Mouse (Mus musculus) hindbrain, embryonic 15.5 days (tissue): ENCODE measurements at regions not wholly inside any gene's neighbourhood (a gene's known extent, or its start where the extent isn't known, plus 50 kb on each side); places are given as distances from the start of the nearest gene placed in this dataset.

Source experiments
- ATAC-seq: fragments of 200-750 bp; cut with Nextera tagmentation; 2 replicates; pipeline ENCODE4 v1.8.0; 2017; ENCODE audit warnings: low read depth, moderate number of reproducible peaks, moderate TSS enrichment; ENCODE audit not compliant: low FRiP score
- H3K27ac ChIP-seq: fragments of 300-500 bp; sonication (generic); replicated peaks from 2 replicates; pipeline ENCODE4 v1.5.1; 2015; ENCODE audit warnings: mild to moderate bottlenecking, inconsistent platforms
- H3K27me3 ChIP-seq: fragments of 300-500 bp; sonication (generic); 2 replicates; pipeline ENCODE4 v1.6.1; 2015; ENCODE audit warnings: control low read depth, inconsistent platforms
- H3K36me3 ChIP-seq: fragments of 300-500 bp; sonication (generic); 2 replicates; pipeline ENCODE4 v1.6.1; 2015; ENCODE audit warnings: control low read depth, inconsistent platforms
- H3K4me1 ChIP-seq: fragments of 300-500 bp; sonication (generic); replicated peaks from 2 replicates; pipeline ENCODE4 v1.6.1; 2015; ENCODE audit warnings: control low read depth, inconsistent platforms
- H3K4me2 ChIP-seq: fragments of 300-500 bp; sonication (generic); 2 replicates; pipeline ENCODE4 v1.6.1; 2015; ENCODE audit warnings: moderate library complexity, mild to moderate bottlenecking, inconsistent platforms
- H3K4me3 ChIP-seq: fragments of 300-500 bp; sonication (generic); 2 replicates; pipeline ENCODE4 v1.5.1; 2015; ENCODE audit warnings: mild to moderate bottlenecking, inconsistent platforms
- H3K9ac ChIP-seq: fragments of 300-500 bp; sonication (generic); 2 replicates; pipeline ENCODE4 v1.6.1; 2015; ENCODE audit warnings: inconsistent platforms
- H3K9me3 ChIP-seq: fragments of 300-500 bp; sonication (generic); 2 replicates; pipeline ENCODE4 v1.6.1; 2016; ENCODE audit warnings: control low read depth, inconsistent platforms
- whole genome bisulfite sequencing: fragments of 180-500 bp; shearing (Covaris S2); methylation state at CpG from one replicate; pipeline ENCODE4 v1.1.7; 2015; 5-methylcytosine and 5-hydroxymethylcytosine counted together

DNA sequence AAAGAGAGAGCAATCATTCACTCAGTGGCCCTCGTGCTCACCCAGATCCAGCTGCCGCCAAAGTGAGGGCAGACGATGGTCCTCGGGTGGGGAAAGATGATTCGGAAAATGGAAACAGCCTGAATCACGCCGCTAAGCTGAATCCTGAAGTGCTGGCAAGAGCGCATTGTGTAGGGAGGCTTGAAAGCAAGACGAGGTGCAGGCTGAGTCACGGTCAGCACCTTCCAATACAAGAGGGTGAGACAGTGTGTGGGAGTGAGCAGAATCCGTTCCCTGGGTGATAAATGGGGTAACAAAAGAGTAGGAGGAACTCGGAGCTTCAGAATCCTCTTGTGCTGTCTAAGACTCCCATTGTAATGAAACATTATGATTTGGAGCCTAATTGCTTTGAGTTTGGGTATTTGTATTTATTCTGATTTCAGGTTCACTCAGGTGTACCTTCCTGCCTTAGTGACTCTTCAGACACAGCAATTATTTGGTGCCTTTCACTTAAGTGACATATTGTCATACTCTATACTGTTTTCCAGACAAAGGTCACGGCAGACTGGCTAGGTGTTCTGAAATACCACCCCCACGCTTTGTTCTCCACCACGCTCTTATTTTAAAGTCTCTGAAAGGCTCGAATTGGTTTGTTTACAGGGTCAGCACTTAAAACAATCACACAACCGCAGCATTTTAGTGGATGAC lies 70.0 kb downstream of the Mbip start:
- Histone ChIP-seq H3K4me2 (peak overlapping the region; percentile 31), H3K4me1 (no peaks in the 10 kb centered on the region), H3K27ac (no peak overlapping the region), H3K27me3 (no peaks in the 10 kb centered on the region), H3K9ac (no peak overlapping the region), H3K9me3 (no peaks in the 10 kb centered on the region), H3K4me3 (no peak overlapping the region), H3K36me3 (no peaks in the 10 kb centered on the region)
- ATAC-seq: peak; percentile 75
- WGBS: 24% methylated on average over 17 of the region's 17 CpGs

DNA sequence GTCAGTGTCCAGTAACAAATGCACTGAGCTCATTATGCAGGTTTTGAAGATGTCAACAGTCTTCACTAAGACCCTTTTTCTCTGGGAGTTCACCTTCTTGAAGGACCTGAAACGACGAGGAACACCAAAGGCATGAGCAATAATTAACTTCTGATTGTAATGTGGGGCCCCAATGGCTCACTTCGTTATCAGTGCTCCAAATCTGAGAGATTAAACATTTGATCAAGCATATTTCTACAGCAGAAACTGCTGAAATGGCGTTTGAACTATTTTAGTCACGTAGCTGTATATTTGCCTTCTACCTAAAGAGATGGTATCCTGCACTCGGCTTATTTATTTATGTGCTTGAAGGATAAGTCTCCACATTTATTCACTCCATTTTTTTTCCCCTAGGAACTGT lies 80.6 kb downstream of the Mbip start:
- Histone ChIP-seq H3K4me2 (no peak overlapping the region), H3K36me3 (no peaks in the 10 kb centered on the region), H3K27me3 (no peaks in the 10 kb centered on the region), H3K9me3 (no peaks in the 10 kb centered on the region), H3K9ac (no peak overlapping the region), H3K27ac (no peak overlapping the region), H3K4me1 (no peaks in the 10 kb centered on the region), H3K4me3 (no peak overlapping the region)
- WGBS: 78% methylated on average over 6 of the region's 6 CpGs
- no peak for ATAC-seq

DNA sequence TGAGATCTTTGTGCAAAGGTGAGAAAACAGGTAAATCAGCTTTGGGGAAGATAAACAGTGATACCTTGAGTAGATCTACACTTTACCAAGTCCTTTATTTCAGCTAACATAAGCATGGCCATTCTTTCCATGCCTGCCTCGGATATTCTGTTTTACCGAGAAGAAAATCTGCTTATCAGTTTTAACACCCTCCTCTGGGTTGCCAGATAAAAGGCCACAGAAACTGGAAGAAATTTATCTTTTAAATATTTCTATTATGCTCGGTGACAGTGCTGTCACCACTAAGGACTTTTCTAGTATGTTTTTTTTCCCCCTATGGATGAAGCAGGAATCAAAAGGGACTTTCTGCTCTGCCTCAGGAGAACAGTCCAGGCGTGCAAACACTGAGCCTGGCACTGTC lies 84.2 kb downstream of the Mbip start:
- ATAC-seq: no peak
- H3K36me3 ChIP-seq: no peaks in the 10 kb centered on the region
- no peaks in the 10 kb centered on the region for H3K9me3 ChIP-seq
- H3K4me2 ChIP-seq: no peak overlapping the region
- H3K27me3 ChIP-seq: no peaks in the 10 kb centered on the region
- no peak overlapping the region for H3K27ac ChIP-seq
- H3K9ac ChIP-seq: no peak overlapping the region
- H3K4me3 ChIP-seq: no peak overlapping the region
- peaks cover 10% of the 10 kb centered on the region for H3K4me1 ChIP-seq
- WGBS: 81% methylated on average over 4 of the region's 4 CpGs

GRCm38 (mm10) chr12:56258401-56259050 lies 87.2 kb downstream of the Mbip start:
- H3K4me3 ChIP-seq: no peak overlapping the region
- peak overlapping the region; percentile 71 for H3K27ac ChIP-seq
- peak; percentile 62 for ATAC-seq
- WGBS: 38% methylated on average over 14 of the region's 14 CpGs
- H3K9ac ChIP-seq: 0 out of 2 replicates have a peak overlapping the region, but pooled peaks have one; percentile 2
- no peaks in the 10 kb centered on the region for H3K27me3 ChIP-seq
- H3K36me3 ChIP-seq: no peaks in the 10 kb centered on the region
- peak overlapping the region; percentile 28 for H3K4me2 ChIP-seq
- no peaks in the 10 kb centered on the region for H3K9me3 ChIP-seq
- H3K4me1 ChIP-seq: peaks cover 10% of the 10 kb centered on the region

GRCm38 (mm10) chr12:56256243-56256881 lies 89.3 kb downstream of the Mbip start:
- Histone ChIP-seq H3K4me3 (no peak overlapping the region), H3K36me3 (no peaks in the 10 kb centered on the region), H3K27ac (no peak overlapping the region), H3K9me3 (no peaks in the 10 kb centered on the region), H3K27me3 (no peaks in the 10 kb centered on the region), H3K4me2 (no peak overlapping the region), H3K9ac (no peak overlapping the region), H3K4me1 (peaks cover 10% of the 10 kb centered on the region)
- 87% methylated on average over 11 of the region's 11 CpGs for WGBS
- no peak for ATAC-seq

DNA sequence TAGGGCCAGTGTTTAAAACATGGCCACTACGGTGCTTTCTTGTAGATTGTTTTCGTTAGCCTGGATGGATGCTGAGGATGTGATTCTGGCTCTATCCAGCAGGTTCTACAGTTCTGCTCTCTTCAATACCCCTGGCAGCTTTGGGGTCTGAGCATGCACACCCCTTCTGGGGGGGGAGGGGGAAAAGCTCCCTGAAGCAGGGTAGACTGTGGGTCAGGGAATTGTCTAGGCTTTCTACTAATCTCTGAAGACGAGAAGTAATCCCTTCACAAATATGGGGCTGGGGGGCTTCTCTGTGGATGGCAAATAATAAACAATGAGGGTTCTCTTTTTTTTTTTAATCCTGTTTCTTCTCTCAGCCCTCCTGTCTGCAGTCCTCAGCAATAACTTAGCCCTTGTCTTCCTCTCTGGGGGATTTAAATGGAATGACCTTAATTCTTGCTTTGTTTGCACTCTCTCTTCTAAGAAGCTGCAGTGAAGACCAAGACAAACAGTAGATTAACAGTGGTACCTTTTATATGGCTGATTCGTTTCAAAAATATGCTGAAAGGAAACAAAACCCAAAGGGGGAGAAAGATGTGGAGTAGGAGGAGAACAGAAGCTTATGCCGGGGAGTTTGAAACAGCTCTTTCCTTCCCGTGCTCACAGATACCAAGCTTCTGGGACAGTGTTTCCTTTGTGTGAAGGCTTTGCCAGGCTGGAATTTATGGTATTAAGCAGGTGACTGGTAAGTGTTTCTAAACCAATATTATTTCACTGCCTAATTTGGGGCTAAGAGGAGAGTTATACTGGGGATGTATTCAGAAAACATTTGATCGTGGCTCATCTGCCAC lies 92.9 kb downstream of the Mbip start:
- Histone ChIP-seq H3K36me3 (no peaks in the 10 kb centered on the region), H3K4me2 (no peak overlapping the region), H3K9me3 (no peaks in the 10 kb centered on the region), H3K27me3 (no peaks in the 10 kb centered on the region), H3K4me3 (no peak overlapping the region), H3K9ac (no peak overlapping the region), H3K27ac (no peak overlapping the region), H3K4me1 (no peaks in the 10 kb centered on the region)
- no peak for ATAC-seq
- 63% methylated on average over 7 of the region's 7 CpGs for WGBS

- ATAC-seq: no peak
- Histone ChIP-seq H3K9me3 (no peaks in the 10 kb centered on the region), H3K27me3 (no peaks in the 10 kb centered on the region), H3K4me1 (no peaks in the 10 kb centered on the region), H3K4me2 (no peak overlapping the region), H3K9ac (no peak overlapping the region), H3K27ac (no peak overlapping the region), H3K4me3 (no peak overlapping the region), H3K36me3 (no peaks in the 10 kb centered on the region)
- WGBS: 21% methylated on average over 3 of the region's 3 CpGs
Measured at GRCm38 (mm10) chr12:56250262-56250661, 95.4 kb downstream of the Mbip start.

GRCm38 (mm10) chr12:56246406-56246805 lies 99.3 kb downstream of the Mbip start:
- no peak overlapping the region for H3K4me3 ChIP-seq
- H3K4me1 ChIP-seq: no peaks in the 10 kb centered on the region
- 93% methylated on average over 7 of the region's 7 CpGs for WGBS
- no peak overlapping the region for H3K4me2 ChIP-seq
- H3K27me3 ChIP-seq: no peaks in the 10 kb centered on the region
- no peak overlapping the region for H3K27ac ChIP-seq
- no peaks in the 10 kb centered on the region for H3K36me3 ChIP-seq
- H3K9ac ChIP-seq: no peak overlapping the region
- no peak for ATAC-seq
- no peaks in the 10 kb centered on the region for H3K9me3 ChIP-seq

- Histone ChIP-seq H3K9me3 (no peaks in the 10 kb centered on the region), H3K9ac (no peak overlapping the region)
- ATAC-seq: no peak
Measured at GRCm38 (mm10) chr12:56242803-56243202, 102.9 kb downstream of the Mbip start.

DNA sequence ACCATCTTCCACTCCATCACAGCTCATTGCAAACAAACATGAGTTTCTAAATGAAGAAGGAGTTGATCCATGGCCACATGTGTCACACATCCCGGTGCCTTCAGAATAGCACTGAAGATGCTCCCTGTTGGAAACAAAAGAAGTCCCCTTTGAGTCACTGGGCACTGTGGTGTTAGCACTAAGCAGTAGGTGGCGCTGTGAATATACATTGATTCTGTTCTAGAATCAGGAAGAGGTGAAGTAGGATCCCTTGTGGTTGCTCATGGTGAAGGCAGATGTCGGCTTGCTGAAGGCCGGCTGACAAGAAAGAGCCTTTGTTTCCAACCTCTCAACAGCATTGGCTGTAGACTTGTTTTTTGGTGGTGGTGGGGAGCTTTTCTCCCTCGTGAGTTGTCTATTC lies 104.0 kb downstream of the Mbip start:
- Histone ChIP-seq H3K4me2 (no peak overlapping the region), H3K27ac (no peak overlapping the region), H3K36me3 (no peaks in the 10 kb centered on the region), H3K9me3 (no peaks in the 10 kb centered on the region), H3K4me1 (no peaks in the 10 kb centered on the region), H3K9ac (no peak overlapping the region), H3K27me3 (no peaks in the 10 kb centered on the region), H3K4me3 (no peak overlapping the region)
- WGBS: 26% methylated on average over 5 of the region's 5 CpGs
- no peak for ATAC-seq

More at GRCm38 (mm10) chr12:56242803-56243202, 102.9 kb downstream of the Mbip start:
- H3K36me3 ChIP-seq: no peaks in the 10 kb centered on the region
- 80% methylated on average over 5 of the region's 5 CpGs for WGBS
- H3K4me3 ChIP-seq: no peak overlapping the region
- no peaks in the 10 kb centered on the region for H3K4me1 ChIP-seq
- no peak overlapping the region for H3K27ac ChIP-seq
- no peak overlapping the region for H3K4me2 ChIP-seq
- H3K27me3 ChIP-seq: no peaks in the 10 kb centered on the region

- H3K9ac ChIP-seq: no peak overlapping the region
- no peak overlapping the region for H3K27ac ChIP-seq
- H3K9me3 ChIP-seq: no peaks in the 10 kb centered on the region
- WGBS: 34% methylated on average over 12 of the region's 12 CpGs
- no peaks in the 10 kb centered on the region for H3K4me1 ChIP-seq
- no peak overlapping the region for H3K4me3 ChIP-seq
- H3K27me3 ChIP-seq: no peaks in the 10 kb centered on the region
- H3K36me3 ChIP-seq: no peaks in the 10 kb centered on the region
- H3K4me2 ChIP-seq: no peak overlapping the region
- no peak for ATAC-seq
Measured at GRCm38 (mm10) chr12:56240206-56240605, 105.5 kb downstream of the Mbip start.

GRCm38 (mm10) chr12:56234571-56234970 lies 111.1 kb downstream of the Mbip start:
- Histone ChIP-seq H3K9ac (no peak overlapping the region), H3K9me3 (no peaks in the 10 kb centered on the region), H3K4me1 (no peaks in the 10 kb centered on the region), H3K27ac (no peak overlapping the region), H3K4me2 (no peak overlapping the region), H3K36me3 (no peaks in the 10 kb centered on the region), H3K4me3 (no peak overlapping the region), H3K27me3 (no peaks in the 10 kb centered on the region)
- WGBS: 58% methylated on average over 6 of the region's 6 CpGs
- no peak for ATAC-seq
